Mouse (Mus musculus): ENCODE results near the gene Bmp2k.

Gene Bmp2k

DNA sequence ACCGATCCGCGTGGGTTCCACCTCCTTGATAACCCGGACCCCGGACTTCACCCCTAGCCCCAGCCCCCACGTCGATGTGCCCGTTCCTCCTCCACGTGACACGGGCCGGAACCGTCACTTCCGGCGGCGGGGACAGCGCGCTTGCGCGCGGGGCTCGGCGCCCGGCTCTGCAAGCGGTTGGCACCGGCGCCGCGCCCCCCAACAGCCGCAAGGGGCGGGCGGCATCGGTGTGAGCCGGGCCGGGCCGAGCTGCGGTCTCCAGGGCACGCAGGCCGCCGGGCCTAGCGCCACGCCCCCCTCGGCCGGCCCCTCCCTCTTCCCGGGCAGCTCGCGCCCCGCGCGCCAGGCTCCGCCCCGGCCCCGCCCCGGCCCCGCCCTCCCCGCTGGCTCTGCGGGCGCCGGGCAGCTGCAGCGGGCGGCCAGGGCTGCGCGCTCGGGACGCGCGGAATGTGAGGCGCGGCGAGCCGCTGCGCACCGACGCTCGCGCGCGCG lies at the start of gene Bmp2k:
TSS of gene Bmp2k (plus strand) at position 380 of the 492 bp plus-strand sequence.
- DNase-seq (ENCODE audit: low read depth, low spot score): peak; percentile 80

DNA sequence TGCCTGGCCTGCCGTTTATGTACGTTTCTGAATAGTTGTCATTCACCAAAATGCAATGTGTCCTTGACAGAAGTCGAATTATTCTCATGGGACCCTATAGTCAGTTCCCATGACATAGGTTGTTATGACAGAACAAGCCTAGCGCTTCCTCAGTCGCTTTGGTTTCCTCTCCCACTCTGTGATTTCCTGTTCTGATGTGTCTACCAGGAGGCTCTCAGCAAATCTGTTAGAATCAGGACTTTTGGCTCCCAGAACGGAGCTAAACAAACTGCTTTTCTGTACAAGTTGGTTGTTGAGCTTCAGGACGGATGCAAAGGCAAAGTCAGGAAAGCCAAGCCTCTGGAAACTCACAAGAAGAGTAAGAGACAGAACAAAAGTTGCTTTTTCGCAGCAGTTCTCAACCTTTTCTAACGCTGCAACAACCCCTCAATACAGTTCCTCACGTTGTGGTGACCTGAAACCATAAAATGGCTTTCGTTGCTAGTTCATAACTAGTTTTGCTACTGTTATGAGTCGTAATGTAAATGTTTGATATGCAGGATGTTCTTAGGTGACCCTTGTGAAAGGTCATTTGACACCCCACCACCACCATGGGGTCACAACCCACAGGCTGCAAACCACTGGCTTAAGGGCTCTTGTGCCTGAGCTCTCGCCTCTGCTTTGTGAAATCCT lies 48.5 kb upstream of the Bmp2k start:
- DNase-seq (ENCODE audit: low read depth, low spot score): no peak

DNA sequence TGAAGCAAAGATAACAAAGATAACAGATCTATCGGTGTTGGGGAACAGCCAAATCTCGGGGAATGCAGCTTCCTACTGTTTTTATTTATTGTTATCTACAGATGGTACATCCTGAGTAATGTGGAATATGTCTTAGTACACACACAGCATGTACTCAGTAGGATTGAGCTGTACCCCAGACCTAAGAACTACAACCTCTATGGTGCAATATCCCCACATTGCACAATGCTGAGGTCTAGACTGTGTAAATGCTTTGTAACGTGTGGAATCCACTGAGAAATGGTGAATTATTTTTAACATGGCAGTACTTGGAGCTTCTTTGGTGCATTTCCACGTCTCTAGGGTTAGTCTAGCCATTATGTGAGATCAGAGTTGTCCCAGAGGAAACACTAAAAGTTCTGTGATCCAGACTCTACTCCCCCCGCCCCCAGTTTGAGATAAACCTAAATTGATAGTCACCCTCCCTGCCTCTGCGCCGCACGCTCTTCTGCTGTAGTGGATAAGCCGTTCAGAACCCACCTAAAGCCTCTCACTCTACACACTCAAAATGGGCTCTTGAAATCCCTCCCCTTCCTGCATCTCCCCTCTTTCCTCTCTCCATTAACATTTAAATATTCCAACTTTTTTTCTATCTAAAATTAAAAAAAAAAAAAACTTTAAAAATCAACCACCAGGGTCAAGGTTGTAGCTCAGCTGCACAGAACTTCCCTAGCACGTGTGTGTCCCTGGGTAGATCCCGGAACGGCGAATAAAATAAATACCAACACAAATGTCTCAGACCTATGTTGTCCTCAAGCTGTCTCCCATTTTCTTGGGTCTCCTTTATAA lies 47.4 kb upstream of the Bmp2k start:
- no peak for DNase-seq (ENCODE audit: low read depth, low spot score)

DNA sequence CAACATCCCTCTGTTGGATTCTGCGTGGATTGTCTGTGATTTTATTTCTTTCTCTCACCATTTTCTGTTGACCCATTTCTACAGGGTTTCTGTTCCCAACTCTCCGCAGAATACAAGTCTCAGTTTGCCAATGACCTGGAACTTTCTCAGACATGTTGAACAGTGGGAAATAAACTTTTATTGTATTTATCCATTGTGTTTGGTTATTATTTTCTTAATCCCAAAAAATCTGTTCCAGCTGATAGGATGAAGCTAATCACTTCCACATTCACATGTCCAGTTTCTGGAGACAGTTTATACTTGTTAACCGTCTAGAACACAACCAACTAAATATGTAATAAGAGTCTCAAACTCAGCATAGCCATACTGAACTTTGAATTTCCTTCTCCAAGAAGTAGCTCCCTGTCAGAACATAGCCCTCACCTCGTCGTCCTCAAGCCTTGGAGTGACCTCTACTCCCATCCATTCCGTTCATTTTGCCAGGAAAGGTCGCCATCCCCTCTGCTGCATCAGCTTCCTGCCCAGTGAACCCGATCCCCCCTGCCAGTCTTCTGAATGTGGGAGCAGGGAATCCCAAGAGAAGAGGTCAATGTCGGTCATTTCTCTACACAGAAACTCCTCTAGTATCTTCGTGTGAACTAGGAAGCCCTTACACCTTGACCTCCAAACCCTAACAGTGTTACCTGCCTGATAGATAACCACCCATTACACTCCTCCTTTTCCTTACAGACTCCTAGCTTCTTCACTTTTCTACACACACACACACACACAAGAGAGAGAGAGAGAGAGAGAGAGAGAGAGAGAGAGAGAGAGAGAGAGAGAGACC lies 46.6 kb upstream of the Bmp2k start:
- no peak for DNase-seq (ENCODE audit: low read depth, low spot score)

DNA sequence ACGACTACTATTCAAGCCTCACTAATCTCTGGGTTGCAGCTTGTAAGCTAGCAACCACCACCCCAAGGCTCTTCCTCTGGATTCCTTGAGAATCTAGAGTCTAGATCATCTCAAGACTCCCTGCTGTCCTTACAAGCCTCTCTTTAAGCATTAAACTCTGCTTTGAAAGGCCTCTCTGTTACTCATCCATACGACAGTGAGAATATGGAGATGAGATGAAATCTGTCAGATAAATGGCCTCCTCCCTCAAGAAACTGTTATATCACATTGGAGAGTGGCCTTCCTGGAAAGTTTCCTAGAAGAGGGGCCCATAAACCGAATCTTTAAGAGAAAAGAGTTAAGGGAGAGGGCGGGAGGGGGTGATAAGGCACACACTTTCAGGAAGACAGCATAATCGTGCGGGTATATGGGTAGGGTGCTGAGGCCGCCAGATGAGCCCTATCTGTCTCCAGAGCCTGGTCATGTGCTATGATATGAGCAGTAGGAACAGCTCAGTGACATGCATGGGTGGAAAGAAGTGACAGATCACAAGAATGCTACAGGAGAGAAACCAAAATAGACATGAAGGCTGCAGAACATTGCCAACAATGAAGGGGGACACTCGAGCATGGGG lies 45.9 kb upstream of the Bmp2k start:
- no peak for DNase-seq (ENCODE audit: low read depth, low spot score)

DNA sequence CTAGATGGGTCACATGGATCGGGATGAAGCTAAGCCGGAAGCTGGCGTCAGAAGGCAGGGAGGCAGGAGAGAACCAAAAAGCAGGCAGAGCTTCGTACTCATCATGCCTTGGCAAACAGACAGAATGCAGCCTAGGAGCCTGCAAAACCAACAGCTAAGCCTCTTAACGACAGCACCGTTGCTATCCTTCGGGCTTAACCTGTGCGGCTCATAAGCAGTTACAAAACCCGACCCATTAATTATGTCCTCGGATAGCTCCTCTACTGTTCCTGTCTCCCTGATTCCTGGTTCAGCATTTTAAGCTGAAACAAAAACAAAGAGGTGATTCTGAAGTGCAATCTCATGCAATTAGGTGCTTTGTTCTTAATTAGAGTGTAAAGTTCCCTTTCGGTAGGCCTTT lies 43.4 kb upstream of the Bmp2k start:
- no peak for DNase-seq (ENCODE audit: low read depth, low spot score)

DNA sequence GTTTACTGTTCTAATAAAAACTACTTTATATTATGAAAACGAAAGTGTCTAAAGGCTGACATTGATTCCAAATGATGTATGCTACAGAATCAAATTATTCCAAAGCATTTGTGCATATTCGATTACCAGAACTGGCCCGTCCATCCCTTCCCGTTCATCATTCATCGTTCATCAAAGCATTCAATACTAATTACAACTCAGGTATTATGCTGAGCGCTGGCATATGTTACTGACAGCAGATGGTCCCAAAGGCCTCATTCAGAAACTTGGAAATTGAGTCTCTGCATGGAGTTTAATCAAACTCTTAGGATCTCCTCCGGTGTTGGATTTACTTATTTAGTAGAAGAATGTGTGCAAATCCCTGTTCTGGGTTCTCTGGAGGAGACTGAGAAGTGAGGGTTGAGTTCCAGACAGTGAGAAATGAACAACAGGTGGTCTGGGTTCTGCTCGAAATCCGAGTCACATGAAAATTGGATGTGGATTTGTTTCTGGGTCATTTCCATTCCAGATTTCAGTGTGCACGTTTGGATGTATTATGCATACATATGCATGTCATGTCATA lies 42.9 kb upstream of the Bmp2k start:
- DNase-seq (ENCODE audit: low read depth, low spot score): no peak

DNA sequence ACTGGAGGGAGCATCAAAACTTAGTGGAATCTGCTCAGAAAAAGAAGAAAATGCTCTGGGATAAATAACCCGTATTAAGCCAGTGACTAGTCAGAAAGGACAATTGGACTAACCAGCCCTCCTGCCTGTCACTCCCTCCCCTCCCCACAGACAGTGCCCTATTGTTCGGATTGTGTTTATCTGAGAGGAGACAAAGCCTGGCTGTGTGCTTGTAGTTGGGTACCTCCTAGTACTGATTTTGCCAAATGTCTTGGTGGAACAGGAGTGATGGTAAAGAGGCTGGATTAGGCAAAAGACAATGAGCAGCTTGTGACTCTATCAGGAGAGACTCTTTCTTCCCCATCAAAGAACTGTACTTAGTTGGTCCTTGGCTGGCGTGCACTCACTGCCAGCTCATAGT lies 40.6 kb upstream of the Bmp2k start:
- DNase-seq (ENCODE audit: low read depth, low spot score): no peak

DNA sequence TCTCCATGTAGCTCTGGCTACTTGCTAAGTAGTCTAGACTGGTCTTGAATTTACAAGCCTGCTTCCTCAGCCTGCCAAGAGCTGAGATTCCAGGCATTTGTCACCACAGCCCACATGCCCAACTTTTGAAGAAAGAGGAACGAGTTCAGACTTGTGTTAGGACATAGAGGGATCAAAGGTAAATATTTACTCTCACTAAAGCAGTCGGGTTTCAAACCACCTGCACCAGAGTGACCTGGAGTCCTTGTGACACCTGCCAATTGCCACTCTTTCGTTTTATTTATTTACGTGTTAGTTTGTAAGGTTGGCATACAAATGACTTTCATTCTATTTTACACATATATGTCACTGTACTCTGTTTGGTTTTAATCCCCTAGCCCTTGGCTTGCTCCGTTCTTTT lies 36.4 kb upstream of the Bmp2k start:
- DNase-seq (ENCODE audit: low read depth, low spot score): no peak

DNA sequence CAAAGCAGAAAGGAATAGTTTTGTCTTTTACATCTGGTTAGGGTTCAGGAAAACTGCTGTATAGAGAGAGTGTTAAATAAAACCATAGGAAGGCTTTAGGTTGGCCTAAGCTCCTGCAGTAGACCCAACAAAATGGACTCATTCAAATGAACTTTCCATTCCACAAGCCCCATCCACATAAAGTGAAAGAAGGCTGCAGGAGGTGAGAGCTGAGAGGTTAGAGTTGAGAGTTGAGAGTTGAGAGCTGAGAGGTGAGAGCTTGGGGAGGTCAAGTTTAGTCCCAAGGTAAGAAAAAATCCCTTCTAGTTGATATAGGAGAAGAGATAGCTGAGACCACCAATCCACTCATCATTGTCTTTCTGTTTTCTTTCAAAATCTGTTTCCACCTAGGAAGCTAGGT lies 35.6 kb upstream of the Bmp2k start:
- no peak for DNase-seq (ENCODE audit: low read depth, low spot score)

DNA sequence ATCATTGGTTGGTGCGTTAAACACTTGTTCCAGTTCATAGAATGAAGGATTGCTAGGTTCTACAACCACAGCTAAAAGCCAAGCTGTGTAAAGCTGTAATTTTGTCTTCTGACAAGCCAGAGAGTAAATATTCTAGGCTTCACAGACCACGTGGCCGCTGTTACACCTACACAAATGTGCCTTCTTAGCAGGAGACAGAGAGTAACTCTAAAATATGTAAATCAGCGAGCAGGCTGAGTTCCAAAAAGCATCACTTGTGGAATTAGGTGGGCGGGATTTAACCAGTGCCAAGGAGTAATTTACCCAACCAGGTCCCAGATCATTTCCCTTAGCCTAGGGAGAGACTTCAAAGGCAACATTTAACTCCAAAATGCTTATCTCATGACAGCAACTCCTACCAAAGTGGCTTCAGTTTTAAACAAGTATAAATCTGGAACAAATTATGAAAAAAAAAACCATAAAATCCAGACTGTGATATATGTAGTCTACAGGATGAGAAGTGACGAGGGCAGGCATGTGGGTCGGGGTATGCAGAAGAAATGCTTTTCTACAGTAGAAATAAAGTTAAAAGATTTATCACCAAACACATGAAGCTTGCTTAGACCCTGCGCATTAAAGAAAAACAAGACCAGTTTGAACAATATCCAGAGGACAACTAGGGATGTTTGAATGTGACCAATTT lies 35.1 kb upstream of the Bmp2k start:
- DNase-seq (ENCODE audit: low read depth, low spot score): no peak

DNA sequence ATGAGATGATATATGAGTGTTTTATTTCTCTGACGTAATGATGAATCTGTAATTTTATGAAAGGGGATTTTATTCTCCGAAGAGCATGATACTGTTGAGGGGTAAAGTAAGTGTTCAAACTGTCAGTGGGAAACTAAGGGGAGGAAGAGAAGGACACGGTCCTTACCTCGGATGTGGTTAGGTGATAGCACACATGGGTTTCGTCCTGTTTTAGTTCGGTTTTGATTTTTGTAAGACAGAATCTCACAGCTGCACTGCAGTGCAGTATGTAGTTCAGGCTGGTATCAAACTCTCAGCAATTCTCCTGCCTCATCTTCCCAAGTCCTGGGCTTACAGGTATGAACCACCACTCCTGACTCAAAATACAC lies 34.6 kb upstream of the Bmp2k start:
- no peak for DNase-seq (ENCODE audit: low read depth, low spot score)

DNA sequence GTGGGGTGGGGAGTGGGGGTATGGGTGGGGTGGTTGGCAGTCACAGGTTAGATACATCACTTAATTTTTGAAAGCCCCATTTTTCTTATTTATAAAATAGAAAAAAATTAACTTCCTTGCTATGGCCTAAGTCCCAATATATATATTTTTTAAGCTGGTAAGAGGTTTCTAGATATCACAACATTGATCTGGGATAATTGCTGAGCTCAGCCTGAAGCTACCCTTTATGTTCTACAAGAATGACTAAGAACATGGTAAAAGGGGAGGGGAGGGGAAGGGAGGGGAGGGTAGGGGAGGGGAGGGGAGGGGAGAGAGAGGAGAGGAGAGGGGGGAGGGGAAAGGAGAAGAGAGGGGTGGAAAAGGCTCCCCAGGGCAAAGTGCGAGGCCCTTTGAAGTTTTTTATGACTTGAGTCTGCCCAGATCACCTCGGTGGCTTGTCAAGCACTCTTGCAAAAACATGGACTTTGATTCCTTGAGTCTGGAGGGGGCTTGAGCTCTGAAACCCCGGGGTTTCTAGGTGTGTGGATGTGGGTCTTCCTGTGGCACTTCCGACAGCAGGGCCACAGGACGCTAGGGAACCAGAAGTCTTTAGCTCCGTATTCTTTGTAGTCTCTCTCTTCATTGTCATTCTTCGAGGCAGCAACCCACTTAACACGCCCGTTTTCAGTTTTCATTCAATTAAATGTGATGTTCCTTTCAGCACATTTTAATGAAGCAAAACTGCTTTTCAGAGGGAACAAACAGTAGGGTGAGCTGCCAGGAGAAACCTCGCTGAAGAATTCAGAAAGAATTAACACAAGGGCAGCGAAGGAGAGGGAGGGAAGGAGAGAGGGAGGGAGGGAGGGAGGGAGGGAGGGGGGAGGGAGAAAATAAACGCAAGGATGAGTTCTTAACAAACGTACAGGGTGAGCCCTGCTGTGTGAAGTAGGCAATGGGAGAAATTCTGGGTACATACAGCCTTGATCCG lies 33.1 kb upstream of the Bmp2k start:
- DNase-seq (ENCODE audit: low read depth, low spot score): peak; percentile 67

DNA sequence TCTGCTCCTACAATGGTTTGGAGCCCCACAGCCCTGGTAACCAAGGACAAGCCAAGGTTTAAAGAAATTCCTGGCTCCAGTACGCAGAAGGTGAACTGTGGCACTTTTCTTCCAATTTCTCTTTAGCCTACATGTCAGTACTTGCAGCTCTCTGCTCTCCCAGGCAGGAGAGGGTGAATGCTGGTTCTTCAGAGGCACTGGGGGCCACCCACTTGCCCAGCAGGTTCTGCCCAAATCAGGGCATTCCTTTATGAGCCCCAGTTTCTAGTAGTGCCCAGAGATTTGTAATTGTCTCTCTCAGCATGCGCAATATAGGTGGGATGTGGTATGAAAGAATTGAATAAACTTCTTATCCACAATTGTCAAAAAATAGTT lies 32.5 kb upstream of the Bmp2k start:
- no peak for DNase-seq (ENCODE audit: low read depth, low spot score)

DNA sequence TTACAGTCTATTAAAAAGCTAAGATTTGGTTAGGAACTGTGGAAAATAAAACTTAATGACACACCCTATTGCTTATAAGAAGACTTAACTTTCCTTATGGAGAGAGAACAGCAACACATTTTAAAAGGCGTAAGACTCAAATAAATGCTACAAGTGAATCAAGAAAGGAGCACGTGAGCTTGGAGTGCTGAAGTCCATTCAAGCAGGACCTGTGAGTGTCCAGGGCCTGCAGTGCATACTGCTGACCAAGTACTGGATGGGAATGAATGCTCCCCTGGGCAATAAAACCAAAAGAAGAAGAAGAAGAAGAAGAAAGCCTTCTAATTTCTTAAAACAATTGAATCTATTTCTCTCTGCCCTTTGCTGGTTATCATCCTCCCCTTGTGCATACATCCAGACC lies 32.0 kb upstream of the Bmp2k start:
- DNase-seq (ENCODE audit: low read depth, low spot score): no peak

DNA sequence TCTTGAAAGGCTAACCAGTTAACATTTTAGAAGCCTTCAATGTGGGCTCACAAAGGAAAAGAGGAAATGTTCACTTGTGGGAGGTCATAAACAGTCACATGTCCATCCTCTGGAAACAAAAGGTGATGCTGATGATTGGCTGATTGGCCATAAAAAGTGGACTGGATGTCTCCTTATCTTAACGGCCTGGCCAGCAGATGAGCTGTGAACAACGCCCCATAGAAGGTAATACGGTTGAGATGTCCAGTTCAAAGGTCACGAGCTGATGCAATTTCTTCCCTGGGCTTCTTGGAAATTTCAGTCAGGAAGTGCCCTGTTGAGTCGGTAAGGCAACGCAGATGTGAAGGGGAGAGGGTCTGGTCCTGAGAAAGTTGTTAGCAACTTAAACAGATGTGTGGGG lies 28.9 kb upstream of the Bmp2k start:
- peak; percentile 69 for DNase-seq (ENCODE audit: low read depth, low spot score)

DNA sequence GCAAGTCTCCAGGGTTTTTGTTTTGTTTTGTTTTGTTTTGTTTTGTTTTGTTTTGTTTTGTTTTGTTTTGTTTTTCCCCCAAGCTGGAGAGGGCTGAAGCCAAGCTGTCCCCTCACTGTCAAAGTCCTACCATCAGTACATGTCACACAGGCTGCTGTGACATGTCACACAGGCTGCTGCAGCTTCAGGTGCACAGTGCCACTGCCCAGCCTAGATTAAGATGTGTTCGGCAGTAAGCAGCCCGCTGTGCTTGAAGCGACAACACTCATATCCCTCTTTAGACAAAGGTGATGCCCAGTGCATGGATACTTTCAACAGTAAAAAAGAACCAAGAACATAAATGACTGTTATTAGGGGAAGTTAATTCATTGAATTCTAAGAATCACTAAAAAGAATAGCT lies 28.5 kb upstream of the Bmp2k start:
- DNase-seq (ENCODE audit: low read depth, low spot score): no peak

DNA sequence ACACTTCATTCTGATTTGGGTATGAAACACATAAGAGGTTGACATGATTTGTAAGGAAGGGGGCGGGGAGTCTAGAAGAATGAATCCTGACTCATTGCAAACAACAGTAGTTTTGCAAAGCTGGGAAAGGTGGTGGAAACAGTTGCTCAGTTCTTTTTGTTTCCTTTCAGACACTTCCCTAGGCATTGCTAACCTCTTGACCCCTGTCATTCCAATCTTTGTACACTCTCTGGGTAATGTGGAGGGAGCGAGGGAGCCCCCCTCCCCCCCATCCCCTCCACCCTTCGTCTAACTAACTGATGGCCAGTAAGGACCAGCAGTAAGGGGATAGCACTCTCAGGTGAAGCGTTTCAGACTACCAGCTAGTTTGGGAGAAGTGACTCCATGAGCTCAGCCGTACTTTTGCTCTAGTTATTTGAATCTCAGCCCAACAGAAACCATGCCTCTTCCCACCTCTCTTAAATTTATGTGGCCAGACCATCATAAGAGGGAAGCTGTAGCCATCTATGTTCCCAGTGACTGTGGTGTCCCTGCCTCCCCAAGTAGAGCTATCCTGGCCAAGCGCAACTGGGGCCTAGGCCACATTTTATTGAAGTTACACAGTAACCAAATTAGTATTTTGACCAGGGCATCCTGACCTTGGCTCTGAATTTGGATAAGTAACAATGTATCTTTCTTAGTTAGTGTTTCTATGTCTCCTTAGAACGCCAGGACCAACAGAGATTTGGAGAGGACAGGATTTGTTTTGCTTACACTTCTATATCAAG lies 27.6 kb upstream of the Bmp2k start:
- DNase-seq (ENCODE audit: low read depth, low spot score): peak; percentile 31

DNA sequence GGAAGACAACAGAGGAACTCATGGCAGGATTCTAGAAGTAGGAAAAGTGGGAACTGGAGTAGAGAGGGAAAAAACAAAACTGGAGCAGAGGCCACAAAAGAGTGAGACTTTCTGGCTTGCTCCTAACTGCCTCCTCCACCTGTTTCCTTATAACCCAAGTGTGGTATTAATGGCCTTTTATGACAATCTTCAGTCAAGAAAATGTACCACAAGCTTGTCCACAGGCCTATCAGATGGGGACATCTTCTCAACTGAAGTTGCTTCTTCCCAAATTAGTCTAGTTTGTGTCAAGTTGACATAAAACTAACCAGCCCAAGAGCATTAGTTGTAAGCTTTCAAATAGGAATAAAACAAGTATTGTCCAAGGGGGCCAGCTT lies 27.0 kb upstream of the Bmp2k start:
- DNase-seq (ENCODE audit: low read depth, low spot score): no peak
